Mouse (Mus musculus): ENCODE results near the gene Zfp385c.

GRCm38 (mm10) chr11:100677810-100678209, 14.4 kb downstream of the Zfp385c start:
- TF ChIP-seq CTCF (IDR thresholded peaks at IDR 0.05; ENCODE audit: low read depth): no peak
- no peak for TF ChIP-seq EP300 (optimal IDR thresholded peaks at IDR 0.05)
